Mouse (Mus musculus): ENCODE data around the gene Yars.

DNA sequence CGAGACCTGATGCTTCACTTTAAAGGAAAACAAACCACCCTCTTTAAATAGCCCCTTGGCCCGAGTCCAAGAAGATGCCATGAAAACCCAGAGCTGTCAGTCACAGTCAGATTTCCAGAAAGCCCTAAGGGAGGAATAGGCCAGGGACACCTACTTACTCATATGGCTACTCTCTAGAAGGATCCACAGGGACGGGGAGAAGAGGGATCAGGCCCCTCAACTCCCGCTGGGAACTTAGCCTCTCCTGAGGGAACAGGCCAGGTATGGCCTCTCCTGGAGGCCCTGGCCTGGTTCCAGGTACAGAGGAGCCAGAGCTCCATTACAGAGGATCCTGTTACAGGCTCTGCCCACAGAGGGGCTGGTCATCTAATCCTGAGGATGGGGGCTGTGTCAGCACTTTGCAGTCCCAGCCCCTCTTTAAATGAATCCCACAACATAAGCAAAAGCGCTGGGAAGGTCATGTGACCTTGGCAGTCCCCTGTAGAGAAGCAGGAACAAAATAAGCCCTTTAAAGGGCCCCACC is 36.9 kb downstream of the Yars start:
- TF ChIP-seq MYB (IDR thresholded peaks at IDR 0.05; ENCODE audit: low read depth, low read length), result no peak
- no peak for TF ChIP-seq CTCF (IDR thresholded peaks at IDR 0.05 in 2 of 3, conservative IDR thresholded peaks at IDR 0.05 in 1 of 3; ENCODE audit: control insufficient read depth in 1 of 3, insufficient read depth in 1 of 3, low read depth in 2 of 3, low read length in 3 of 3, poor library complexity in 1 of 3, severe bottlenecking in 1 of 3)
- TF ChIP-seq POLR2A (IDR thresholded peaks at IDR 0.05; ENCODE audit: control insufficient read depth in 1 of 2, insufficient read depth in 1 of 2, low read depth in 1 of 2, low read length in 2 of 2, poor library complexity in 1 of 2), result no peak
- no peak for TF ChIP-seq POLR2AphosphoS5 (IDR thresholded peaks at IDR 0.05; ENCODE audit: borderline replicate concordance, low read depth, low read length)
- TF ChIP-seq TCF12 (IDR thresholded peaks at IDR 0.05; ENCODE audit: low read depth, low read length), result no peak
- no peak for TF ChIP-seq MEF2A (IDR thresholded peaks at IDR 0.05; ENCODE audit: extremely low read depth, insufficient replicate concordance, low read depth, low read length, poor library complexity, severe bottlenecking)
- no peak for TF ChIP-seq MYC (IDR thresholded peaks at IDR 0.05; ENCODE audit: low read depth, low read length)
- no peak for TF ChIP-seq TAL1 (IDR thresholded peaks at IDR 0.05; ENCODE audit: low read length)

All from MEL (cell line).